Mouse (Mus musculus): ENCODE data around the gene Slc5a6. TPM values are rescaled to one million over a fixed set of nuclear protein-coding genes. Genes with fewer than 3 reads are reported as not detected.

Slc5a6 gene
- polyA plus RNA-seq, 1 experiment from 2014 or later, result 4.8 TPM

GRCm38 (mm10) chr5:30998306-30998705, 50.4 kb downstream of the Slc5a6 start:
- peak; percentile 35; the same call in 1 of the 2 replicates for ATAC-seq (ENCODE audit: low read depth)
- H3K27ac ChIP-seq (ENCODE audit: low read length), result no peak overlapping the region
- WGBS (ENCODE audit: insufficient replicate concordance), result 19% methylated on average over 5 of the region's 5 CpGs
- H3K9ac ChIP-seq (ENCODE audit: low read depth, low read length), result no peak overlapping the region
- H3K4me1 ChIP-seq (ENCODE audit: control insufficient read depth, low read depth, low read length), result no peaks in the 10 kb centered on the region
- H3K36me3 ChIP-seq (ENCODE audit: control insufficient read depth, insufficient read depth), result no peaks in the 10 kb centered on the region
- no peaks in the 10 kb centered on the region for H3K9me3 ChIP-seq (replicated peaks; ENCODE audit: control insufficient read depth, low read length)
- no peak overlapping the region for H3K4me2 ChIP-seq (ENCODE audit: low read depth, low read length)
- H3K4me3 ChIP-seq (ENCODE audit: low read depth, low read length), result no peak overlapping the region
- H3K27me3 ChIP-seq (ENCODE audit: control insufficient read depth, insufficient read depth, low read depth, low read length), result no peaks in the 10 kb centered on the region

DNA sequence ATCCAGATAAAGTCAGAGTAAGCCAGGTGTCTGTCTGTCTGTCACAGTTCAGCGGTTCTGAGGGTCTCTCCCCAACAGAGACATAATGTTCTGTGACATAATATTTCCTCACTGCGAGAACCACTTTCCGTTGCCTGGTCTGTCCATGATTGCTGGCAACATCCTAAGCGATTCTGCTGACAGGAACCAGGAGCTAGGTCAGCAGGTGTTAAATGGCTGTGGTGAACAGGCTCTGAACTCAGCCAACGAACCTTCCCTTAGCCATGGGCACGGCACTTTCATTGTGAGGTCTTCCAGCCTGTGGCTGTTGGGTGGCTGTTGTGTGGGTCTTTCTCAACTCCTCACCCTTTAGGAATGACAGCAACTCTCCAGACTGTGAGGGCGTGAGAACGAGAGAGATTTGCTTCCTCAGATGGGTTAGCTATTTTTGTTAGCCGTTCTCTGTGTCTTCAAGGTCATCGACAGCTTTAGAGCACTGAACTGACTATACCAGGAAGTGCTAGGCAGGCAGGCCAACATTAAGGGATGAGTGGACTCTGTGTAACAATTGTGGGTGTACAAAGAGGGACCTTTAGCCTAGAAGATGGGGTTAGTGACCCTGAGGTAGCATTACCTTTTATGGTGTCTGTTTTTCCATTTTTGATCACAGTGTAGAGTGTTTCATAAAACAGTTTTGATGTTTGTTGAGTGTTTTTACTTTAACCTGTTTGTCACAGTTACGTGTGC, 53.7 kb downstream of the Slc5a6 start:
- Histone ChIP-seq H3K4me1 (ENCODE audit: control insufficient read depth, low read depth, low read length) (no peaks in the 10 kb centered on the region), H3K27ac (ENCODE audit: low read length) (no peak overlapping the region), H3K27me3 (ENCODE audit: control insufficient read depth, insufficient read depth, low read depth, low read length) (no peaks in the 10 kb centered on the region), H3K4me2 (ENCODE audit: low read depth, low read length) (no peak overlapping the region), H3K9me3 (replicated peaks; ENCODE audit: control insufficient read depth, low read length) (no peaks in the 10 kb centered on the region), H3K36me3 (ENCODE audit: control insufficient read depth, insufficient read depth) (no peaks in the 10 kb centered on the region), H3K4me3 (ENCODE audit: low read depth, low read length) (no peak overlapping the region), H3K9ac (ENCODE audit: low read depth, low read length) (no peak overlapping the region)
- ATAC-seq (ENCODE audit: low read depth), result no peak
- 46% methylated on average over 11 of the region's 11 CpGs for WGBS (ENCODE audit: insufficient replicate concordance)

- Histone ChIP-seq H3K4me2 (ENCODE audit: low read depth, low read length) (no peak overlapping the region), H3K27me3 (ENCODE audit: control insufficient read depth, insufficient read depth, low read depth, low read length) (no peaks in the 10 kb centered on the region), H3K27ac (ENCODE audit: low read length) (no peak overlapping the region), H3K4me1 (ENCODE audit: control insufficient read depth, low read depth, low read length) (no peaks in the 10 kb centered on the region), H3K4me3 (ENCODE audit: low read depth, low read length) (no peak overlapping the region), H3K9me3 (replicated peaks; ENCODE audit: control insufficient read depth, low read length) (no peaks in the 10 kb centered on the region), H3K36me3 (ENCODE audit: control insufficient read depth, insufficient read depth) (no peaks in the 10 kb centered on the region), H3K9ac (ENCODE audit: low read depth, low read length) (no peak overlapping the region)
- WGBS (ENCODE audit: insufficient replicate concordance), result 37% methylated on average over 3 of the region's 3 CpGs
- no peak for ATAC-seq (ENCODE audit: low read depth)
Observed at GRCm38 (mm10) chr5:30994074-30994473, 54.6 kb downstream of the Slc5a6 start.

- WGBS (ENCODE audit: insufficient replicate concordance), result 53% methylated on average over 5 of the region's 5 CpGs
- H3K27ac ChIP-seq (ENCODE audit: low read length), result no peak overlapping the region
- H3K36me3 ChIP-seq (ENCODE audit: control insufficient read depth, insufficient read depth), result no peaks in the 10 kb centered on the region
- H3K9ac ChIP-seq (ENCODE audit: low read depth, low read length), result no peak overlapping the region
- H3K4me3 ChIP-seq (ENCODE audit: low read depth, low read length), result no peak overlapping the region
- H3K4me2 ChIP-seq (ENCODE audit: low read depth, low read length), result no peak overlapping the region
- H3K4me1 ChIP-seq (ENCODE audit: control insufficient read depth, low read depth, low read length), result no peaks in the 10 kb centered on the region
- no peak for ATAC-seq (ENCODE audit: low read depth)
- H3K9me3 ChIP-seq (replicated peaks; ENCODE audit: control insufficient read depth, low read length), result no peaks in the 10 kb centered on the region
- no peaks in the 10 kb centered on the region for H3K27me3 ChIP-seq (ENCODE audit: control insufficient read depth, insufficient read depth, low read depth, low read length)
Observed at GRCm38 (mm10) chr5:30992980-30993676, 55.6 kb downstream of the Slc5a6 start.

Other genes with a start within 250 kb of the Slc5a6 start
- gene Mapre3, start 234.3 kb downstream of the Slc5a6 start, polyA plus RNA-seq (2015; fragmentation: Nextera tagmentation; extraction: Ambion mirVana), result 2.0 and 3.3 TPM in 2 replicates
- 40.1 and 41.7 TPM in 2 replicates for gene Tmem214, start 180.9 kb downstream of the Slc5a6 start, polyA plus RNA-seq (2015; fragmentation: Nextera tagmentation; extraction: Ambion mirVana)
- gene Agbl5, start 160.2 kb downstream of the Slc5a6 start, polyA plus RNA-seq (2015; fragmentation: Nextera tagmentation; extraction: Ambion mirVana), result 5.7 and 6.1 TPM in 2 replicates
- 311 and 346 TPM in 2 replicates for gene Ost4, start 141.1 kb downstream of the Slc5a6 start, polyA plus RNA-seq (2015; fragmentation: Nextera tagmentation; extraction: Ambion mirVana)
- gene Emilin1, start 135.5 kb downstream of the Slc5a6 start, polyA plus RNA-seq (2015; fragmentation: Nextera tagmentation; extraction: Ambion mirVana), result 37.2 and 39.1 TPM in 2 replicates
- 31.7 and 36.0 TPM in 2 replicates for gene Khk, start 127.5 kb downstream of the Slc5a6 start, polyA plus RNA-seq (2015; fragmentation: Nextera tagmentation; extraction: Ambion mirVana)
- gene Cgref1, start 103.3 kb downstream of the Slc5a6 start, polyA plus RNA-seq (2015; fragmentation: Nextera tagmentation; extraction: Ambion mirVana), result 3.1 and 3.2 TPM in 2 replicates
- gene Preb, start 88.6 kb downstream of the Slc5a6 start, polyA plus RNA-seq (2015; fragmentation: Nextera tagmentation; extraction: Ambion mirVana), result 92.0 and 102 TPM in 2 replicates
- 0.02 and 0.07 TPM in 2 replicates for gene Tcf23, start 80.3 kb downstream of the Slc5a6 start, polyA plus RNA-seq (2015; fragmentation: Nextera tagmentation; extraction: Ambion mirVana)
- 63.8 and 67.9 TPM in 2 replicates for gene Atraid, start 612 bp downstream of the Slc5a6 start, polyA plus RNA-seq (2015; fragmentation: Nextera tagmentation; extraction: Ambion mirVana)
- gene Cad, start 5.9 kb upstream of the Slc5a6 start, polyA plus RNA-seq (2015; fragmentation: Nextera tagmentation; extraction: Ambion mirVana), result 13.0 and 14.2 TPM in 2 replicates
- gene Dnajc5g, start 57.4 kb upstream of the Slc5a6 start, polyA plus RNA-seq (2015; fragmentation: Nextera tagmentation; extraction: Ambion mirVana), result not detected in 2 replicates
- 0.39 and 0.48 TPM in 2 replicates for gene Slc30a3, start 59.3 kb upstream of the Slc5a6 start, polyA plus RNA-seq (2015; fragmentation: Nextera tagmentation; extraction: Ambion mirVana)
- gene Trim54, start 67.8 kb upstream of the Slc5a6 start, polyA plus RNA-seq (2015; fragmentation: Nextera tagmentation; extraction: Ambion mirVana), result 0.41 and 0.57 TPM in 2 replicates
- not detected in 2 replicates for gene Ucn, start 89.9 kb upstream of the Slc5a6 start, polyA plus RNA-seq (2015; fragmentation: Nextera tagmentation; extraction: Ambion mirVana)
- gene Mpv17, start 105.3 kb upstream of the Slc5a6 start, polyA plus RNA-seq (2015; fragmentation: Nextera tagmentation; extraction: Ambion mirVana), result 20.7 and 21.5 TPM in 2 replicates
- gene Gm29609, start 131.0 kb upstream of the Slc5a6 start, polyA plus RNA-seq (2015; fragmentation: Nextera tagmentation; extraction: Ambion mirVana), result 0.33 and 0.74 TPM in 2 replicates
- gene Gtf3c2, start 131.2 kb upstream of the Slc5a6 start, polyA plus RNA-seq (2015; fragmentation: Nextera tagmentation; extraction: Ambion mirVana), result 29.3 and 32.2 TPM in 2 replicates
- 36.0 and 36.8 TPM in 2 replicates for gene Snx17, start 144.3 kb upstream of the Slc5a6 start, polyA plus RNA-seq (2015; fragmentation: Nextera tagmentation; extraction: Ambion mirVana)
- 38.5 and 42.2 TPM in 2 replicates for gene Eif2b4, start 144.5 kb upstream of the Slc5a6 start, polyA plus RNA-seq (2015; fragmentation: Nextera tagmentation; extraction: Ambion mirVana)
- 1.8 and 2.6 TPM in 2 replicates for gene Zfp513, start 153.4 kb upstream of the Slc5a6 start, polyA plus RNA-seq (2015; fragmentation: Nextera tagmentation; extraction: Ambion mirVana)
- 90.8 and 97.8 TPM in 2 replicates for gene Ppm1g, start 171.8 kb upstream of the Slc5a6 start, polyA plus RNA-seq (2015; fragmentation: Nextera tagmentation; extraction: Ambion mirVana)
- 44.4 and 44.9 TPM in 2 replicates for gene Nrbp1, start 191.9 kb upstream of the Slc5a6 start, polyA plus RNA-seq (2015; fragmentation: Nextera tagmentation; extraction: Ambion mirVana)
- gene Gm9970, start 192.3 kb upstream of the Slc5a6 start, polyA plus RNA-seq (2015; fragmentation: Nextera tagmentation; extraction: Ambion mirVana), result not detected in 2 replicates
- gene Krtcap3, start 202.8 kb upstream of the Slc5a6 start, polyA plus RNA-seq (2015; fragmentation: Nextera tagmentation; extraction: Ambion mirVana), result 4.8 and 4.9 TPM in 2 replicates
- gene Ift172, start 242.2 kb upstream of the Slc5a6 start, polyA plus RNA-seq (2015; fragmentation: Nextera tagmentation; extraction: Ambion mirVana), result 4.5 and 5.1 TPM in 2 replicates
- 4.0 and 5.2 TPM in 2 replicates for gene Fndc4, start 247.2 kb upstream of the Slc5a6 start, polyA plus RNA-seq (2015; fragmentation: Nextera tagmentation; extraction: Ambion mirVana)
- 31.1 and 39.4 TPM in 2 replicates for gene Gckr, start 248.5 kb upstream of the Slc5a6 start, polyA plus RNA-seq (2015; fragmentation: Nextera tagmentation; extraction: Ambion mirVana)

All from liver, embryonic 16.5 days (tissue).